Mouse (Mus musculus): ENCODE results near the gene Nt5e. TPM values are rescaled to one million over a fixed set of nuclear protein-coding genes. Genes with fewer than 3 reads are reported as not detected.

Nt5e gene
- polyA plus RNA-seq, 1 experiment from 2014 or later: 1.6 TPM

DNA sequence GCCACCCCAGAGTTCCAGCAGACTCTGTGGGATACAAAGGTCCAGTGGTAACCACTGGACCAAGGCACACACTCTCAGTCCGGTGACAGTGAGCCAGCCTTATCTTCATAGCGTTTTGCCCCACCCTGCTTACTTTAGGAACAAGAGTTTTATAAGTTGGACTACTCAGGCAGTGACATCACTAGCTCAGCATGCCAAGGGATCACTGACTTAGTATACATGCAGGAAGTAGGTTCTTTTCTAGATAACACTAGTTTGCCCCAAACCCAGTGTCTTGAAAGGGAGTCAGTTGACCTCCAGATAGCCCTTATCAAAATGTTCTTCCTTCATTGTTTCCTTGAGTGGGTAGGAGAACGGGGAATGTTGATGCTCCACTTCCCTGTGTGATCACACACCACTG is 2.4 kb upstream of the Nt5e start:
- Histone ChIP-seq H3K27me3 (ENCODE audit: low read depth, poor library complexity, severe bottlenecking) (peaks cover 46% of the 10 kb centered on the region), H3K4me3 (no peak overlapping the region), H3K4me1 (peaks cover 19% of the 10 kb centered on the region), H3K36me3 (no peaks in the 10 kb centered on the region), H3K9me3 (replicated peaks) (no peaks in the 10 kb centered on the region), H3K27ac (no peak overlapping the region)
- WGBS: 93% methylated on average over 3 of the region's 3 CpGs
- DNase-seq (ENCODE audit: low spot score): no peak

DNA sequence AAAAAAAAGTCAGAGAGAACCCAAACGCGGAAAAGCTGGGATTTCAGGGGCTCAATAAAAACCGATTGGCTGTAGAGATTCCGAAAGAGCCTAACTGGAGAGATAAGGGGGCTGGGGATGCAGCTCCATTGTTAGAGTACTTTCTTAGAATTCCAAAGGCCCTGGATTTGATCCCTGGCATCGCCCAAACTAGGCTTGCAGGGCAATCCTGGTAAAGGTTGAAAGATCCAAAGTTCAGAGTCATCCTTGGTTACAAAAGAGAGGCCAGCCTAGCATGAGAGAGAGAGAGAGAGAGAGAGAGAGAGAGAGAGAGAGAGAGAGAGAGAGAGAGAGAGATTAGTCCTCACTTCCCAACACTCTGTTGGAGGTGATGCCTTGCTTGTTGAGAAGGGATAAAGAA is 1.7 kb downstream of the Nt5e start:
- Histone ChIP-seq H3K9me3 (replicated peaks) (no peaks in the 10 kb centered on the region), H3K27ac (no peak overlapping the region), H3K27me3 (ENCODE audit: low read depth, poor library complexity, severe bottlenecking) (peaks cover 64% of the 10 kb centered on the region), H3K4me3 (no peak overlapping the region), H3K4me1 (peaks cover 26% of the 10 kb centered on the region), H3K36me3 (no peaks in the 10 kb centered on the region)
- no peak for DNase-seq (ENCODE audit: low spot score)
- WGBS: 17% methylated on average over 5 of the region's 5 CpGs

DNA sequence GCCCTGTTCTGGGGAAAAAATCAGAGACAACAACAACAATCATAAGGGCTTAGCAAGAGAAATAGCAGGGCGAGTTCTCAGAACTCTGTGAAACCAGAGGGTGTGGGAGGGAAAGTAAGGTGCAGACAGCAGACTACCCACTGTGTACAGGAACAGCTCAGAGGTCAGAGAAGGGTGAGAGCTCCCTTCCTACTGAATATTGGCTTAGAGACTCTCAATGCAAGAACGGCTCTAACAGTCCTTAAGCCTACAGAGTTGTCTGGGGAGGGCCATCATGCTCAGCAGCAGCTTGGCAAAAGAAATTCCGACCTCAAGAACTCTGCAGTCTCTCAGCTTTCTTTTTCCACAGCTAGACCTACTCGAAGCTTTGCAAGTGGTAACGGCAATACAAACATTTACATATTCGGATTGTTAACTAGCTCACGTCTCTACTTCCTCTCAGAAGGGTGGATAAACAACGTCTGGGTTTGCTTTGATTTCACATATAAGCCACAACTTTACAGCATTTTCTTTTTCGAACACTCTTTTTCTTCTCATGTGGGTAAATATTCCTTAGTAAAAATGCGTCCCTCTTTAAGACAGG is 2.3 kb downstream of the Nt5e start:
- Histone ChIP-seq H3K27ac (no peak overlapping the region), H3K4me1 (peaks cover 26% of the 10 kb centered on the region), H3K36me3 (no peaks in the 10 kb centered on the region), H3K9me3 (replicated peaks) (no peaks in the 10 kb centered on the region), H3K4me3 (no peak overlapping the region), H3K27me3 (ENCODE audit: low read depth, poor library complexity, severe bottlenecking) (peaks cover 64% of the 10 kb centered on the region)
- DNase-seq (ENCODE audit: low spot score): no peak
- WGBS: 34% methylated on average over 10 of the region's 10 CpGs

DNA sequence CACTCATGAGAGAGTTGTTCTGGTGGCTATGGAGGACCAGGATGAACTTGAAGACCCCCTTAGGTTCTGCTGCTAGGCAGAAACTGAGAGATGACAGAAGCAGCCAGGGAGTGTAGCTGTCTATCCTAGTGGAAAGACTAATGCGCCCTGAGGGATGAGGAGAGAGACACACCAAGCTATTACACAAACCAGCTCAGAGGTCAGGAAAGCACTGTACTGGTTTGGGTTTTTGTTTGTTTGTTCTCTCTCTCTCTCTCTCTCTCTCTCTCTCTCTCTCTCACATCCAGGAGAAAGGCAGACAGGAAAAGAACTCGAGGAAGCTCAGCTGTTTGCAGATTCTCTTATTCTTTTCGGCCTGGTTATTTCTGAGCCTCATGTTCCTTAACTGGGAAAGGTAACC is 3.3 kb downstream of the Nt5e start:
- H3K9me3 ChIP-seq (replicated peaks): no peaks in the 10 kb centered on the region
- no peak overlapping the region for H3K4me3 ChIP-seq
- peaks cover 60% of the 10 kb centered on the region for H3K27me3 ChIP-seq (ENCODE audit: low read depth, poor library complexity, severe bottlenecking)
- no peak overlapping the region for H3K27ac ChIP-seq
- 84% methylated on average over 3 of the region's 3 CpGs for WGBS
- H3K4me1 ChIP-seq: peaks cover 26% of the 10 kb centered on the region
- no peaks in the 10 kb centered on the region for H3K36me3 ChIP-seq
- no peak for DNase-seq (ENCODE audit: low spot score)

DNA sequence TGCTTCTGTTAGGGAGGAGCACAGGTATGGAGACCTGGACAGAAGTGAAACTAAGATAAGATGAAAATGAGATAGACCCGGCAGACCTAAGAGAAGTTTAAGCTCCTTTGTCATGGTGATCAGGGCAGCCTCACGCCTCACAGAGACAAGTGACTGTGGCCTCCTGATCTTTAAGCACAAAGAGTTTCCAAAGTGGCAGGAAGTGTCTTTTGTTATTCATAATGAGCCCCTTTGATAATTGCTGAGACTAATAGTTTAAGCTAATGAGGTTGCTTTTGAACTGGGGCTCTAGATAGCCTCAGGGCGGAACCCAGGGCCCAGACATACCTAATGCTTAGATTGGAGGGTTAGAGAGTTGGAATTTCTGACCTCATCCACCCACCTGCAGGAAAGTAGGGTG is 5.5 kb downstream of the Nt5e start:
- no peak overlapping the region for H3K27ac ChIP-seq
- no peak for DNase-seq (ENCODE audit: low spot score)
- 31% methylated on average over 3 of the region's 3 CpGs for WGBS
- H3K9me3 ChIP-seq (replicated peaks): no peaks in the 10 kb centered on the region
- no peaks in the 10 kb centered on the region for H3K36me3 ChIP-seq
- H3K4me1 ChIP-seq: peaks cover 19% of the 10 kb centered on the region
- H3K4me3 ChIP-seq: no peak overlapping the region
- H3K27me3 ChIP-seq (ENCODE audit: low read depth, poor library complexity, severe bottlenecking): peaks cover 40% of the 10 kb centered on the region

DNA sequence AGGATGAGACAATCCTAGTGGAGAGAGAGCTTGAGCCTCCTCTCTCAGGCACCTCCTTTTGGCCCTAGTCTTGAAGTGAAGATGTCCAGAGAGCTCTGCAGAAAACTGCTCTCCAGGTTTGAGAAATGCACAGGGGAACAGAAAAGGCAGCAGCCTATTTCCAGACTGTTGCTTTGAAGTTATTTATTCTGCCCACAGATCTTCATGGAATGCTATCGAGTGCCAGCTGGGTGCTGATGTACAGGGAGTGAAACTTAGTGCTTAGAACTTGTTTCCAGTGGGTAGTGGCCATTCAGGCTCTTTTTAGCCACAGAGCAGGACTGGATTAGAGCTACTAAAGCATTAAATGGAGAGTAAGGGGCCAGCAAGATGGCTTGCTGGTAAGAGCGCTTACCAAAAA is 8.8 kb downstream of the Nt5e start:
- Histone ChIP-seq H3K36me3 (no peaks in the 10 kb centered on the region), H3K27me3 (ENCODE audit: low read depth, poor library complexity, severe bottlenecking) (peaks cover 6% of the 10 kb centered on the region; the same call in 1 of the 2 replicates), H3K4me3 (no peak overlapping the region), H3K27ac (no peak overlapping the region), H3K9me3 (replicated peaks) (no peaks in the 10 kb centered on the region), H3K4me1 (peaks cover 8% of the 10 kb centered on the region)
- 88% methylated on average over 1 of the region's 2 CpGs for WGBS
- no peak for DNase-seq (ENCODE audit: low spot score)

DNA sequence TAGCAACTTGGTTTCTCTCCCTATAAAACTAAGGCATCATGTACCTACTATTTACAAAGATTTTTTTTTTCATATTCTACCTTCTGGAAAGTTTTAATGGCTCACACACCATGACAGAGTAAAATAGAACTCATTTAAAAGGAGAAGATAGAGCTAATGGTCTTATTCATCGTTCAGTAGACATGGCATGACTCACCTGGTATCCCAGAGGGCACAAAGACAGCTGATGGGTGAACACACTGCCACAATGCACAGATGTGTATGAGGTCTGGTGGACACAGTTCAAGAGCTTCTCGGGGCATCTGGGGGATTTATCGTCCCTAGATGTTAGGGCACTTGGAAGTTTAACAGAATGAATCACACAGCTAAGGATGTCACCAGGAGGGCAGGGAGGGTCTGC is 13.8 kb downstream of the Nt5e start:
- Histone ChIP-seq H3K4me1 (no peaks in the 10 kb centered on the region), H3K27ac (no peak overlapping the region), H3K36me3 (no peaks in the 10 kb centered on the region), H3K27me3 (ENCODE audit: low read depth, poor library complexity, severe bottlenecking) (no peaks in the 10 kb centered on the region), H3K9me3 (replicated peaks) (no peaks in the 10 kb centered on the region), H3K4me3 (no peak overlapping the region)
- no peak for DNase-seq (ENCODE audit: low spot score)
- 88% methylated on average over 3 of the region's 3 CpGs for WGBS

DNA sequence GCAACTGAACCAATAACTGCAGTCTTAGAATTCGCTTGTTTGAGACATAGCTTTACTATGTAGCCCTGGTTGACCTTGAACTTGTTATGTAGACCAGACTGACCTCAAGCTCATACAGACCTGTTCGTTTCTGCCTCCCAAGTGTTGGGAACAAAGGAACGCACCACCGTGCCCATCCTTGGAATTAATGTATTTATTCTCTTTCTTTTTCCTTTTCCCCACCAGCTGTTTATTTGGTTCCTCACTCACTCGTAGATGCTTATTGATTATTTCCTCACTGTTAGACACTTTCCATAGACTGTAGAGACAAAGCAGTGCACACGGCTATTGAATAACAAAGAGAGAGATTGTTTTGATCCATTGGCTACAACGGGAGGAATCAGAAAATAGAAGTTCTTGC is 15.2 kb downstream of the Nt5e start:
- DNase-seq (ENCODE audit: low spot score): no peak
- no peaks in the 10 kb centered on the region for H3K4me1 ChIP-seq
- no peak overlapping the region for H3K27ac ChIP-seq
- no peaks in the 10 kb centered on the region for H3K36me3 ChIP-seq
- no peaks in the 10 kb centered on the region for H3K27me3 ChIP-seq (ENCODE audit: low read depth, poor library complexity, severe bottlenecking)
- H3K9me3 ChIP-seq (replicated peaks): no peaks in the 10 kb centered on the region
- H3K4me3 ChIP-seq: no peak overlapping the region
- 88% methylated on average over 7 of the region's 7 CpGs for WGBS

DNA sequence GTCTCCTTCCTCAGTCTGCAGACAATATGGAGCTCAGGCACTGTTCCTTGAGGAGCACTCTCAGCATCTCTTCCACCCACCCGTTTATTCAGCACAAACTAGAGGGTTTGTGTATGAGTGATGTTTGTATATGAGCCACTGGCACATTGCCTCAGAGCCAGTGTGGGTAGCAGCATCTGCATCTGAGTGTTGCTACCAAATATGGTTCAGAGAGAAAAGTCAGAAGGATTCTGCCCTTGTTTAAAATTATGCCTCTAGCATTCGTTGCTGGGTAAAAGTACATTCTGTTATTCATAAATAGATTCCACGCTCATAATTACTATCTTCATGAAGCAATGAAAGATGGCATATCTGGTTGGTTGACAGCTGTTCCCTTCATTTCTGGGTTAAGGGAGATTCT is 15.7 kb downstream of the Nt5e start:
- 91% methylated on average over 3 of the region's 3 CpGs for WGBS
- Histone ChIP-seq H3K36me3 (no peaks in the 10 kb centered on the region), H3K9me3 (replicated peaks) (no peaks in the 10 kb centered on the region), H3K4me1 (no peaks in the 10 kb centered on the region), H3K4me3 (no peak overlapping the region), H3K27ac (no peak overlapping the region), H3K27me3 (ENCODE audit: low read depth, poor library complexity, severe bottlenecking) (no peaks in the 10 kb centered on the region)
- no peak for DNase-seq (ENCODE audit: low spot score)

DNA sequence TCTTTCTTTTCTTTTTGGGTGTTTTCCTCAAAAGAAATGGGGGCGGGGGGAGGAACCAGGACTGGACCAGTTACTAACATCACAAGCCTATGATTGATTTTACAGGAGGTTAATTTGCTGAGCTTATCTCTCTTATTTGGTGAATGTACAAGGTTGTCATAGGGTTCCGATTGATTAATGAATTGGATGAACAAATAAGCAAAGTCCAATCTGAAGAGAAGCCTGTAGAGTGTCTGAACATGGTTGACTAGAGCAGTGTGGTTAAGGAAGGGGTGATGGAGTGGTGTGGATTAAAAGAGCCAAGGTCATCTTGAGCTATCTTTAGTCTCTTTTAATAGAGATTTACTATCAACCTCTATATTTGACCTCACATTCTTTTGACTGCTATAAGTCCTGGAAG is 17.4 kb downstream of the Nt5e start:
- 93% methylated on average over 2 of the region's 2 CpGs for WGBS
- no peak for DNase-seq (ENCODE audit: low spot score)
- no peak overlapping the region for H3K4me3 ChIP-seq
- no peaks in the 10 kb centered on the region for H3K27me3 ChIP-seq (ENCODE audit: low read depth, poor library complexity, severe bottlenecking)
- H3K4me1 ChIP-seq: no peaks in the 10 kb centered on the region
- no peaks in the 10 kb centered on the region for H3K36me3 ChIP-seq
- no peak overlapping the region for H3K27ac ChIP-seq
- no peaks in the 10 kb centered on the region for H3K9me3 ChIP-seq (replicated peaks)

DNA sequence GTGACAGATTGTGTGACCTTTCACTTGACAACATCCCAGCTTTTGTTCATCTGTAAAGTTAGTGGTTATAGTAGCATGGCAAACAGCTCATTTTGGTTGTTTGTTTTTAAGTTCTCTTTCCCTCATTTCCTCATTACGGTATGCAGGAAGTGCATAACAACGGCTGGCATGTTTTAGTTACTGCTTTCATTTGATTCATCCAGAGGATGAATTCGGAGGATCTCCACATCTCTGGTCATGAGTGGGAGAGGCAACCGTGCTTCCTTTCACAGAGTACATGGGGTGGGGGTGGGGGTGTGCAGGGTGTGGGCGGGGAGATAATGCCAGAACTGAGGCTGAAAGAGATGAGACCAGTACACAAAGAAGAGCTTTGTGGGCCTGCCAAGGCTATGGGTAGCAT is 19.9 kb downstream of the Nt5e start:
- DNase-seq (ENCODE audit: low spot score): no peak
- no peaks in the 10 kb centered on the region for H3K9me3 ChIP-seq (replicated peaks)
- no peaks in the 10 kb centered on the region for H3K4me1 ChIP-seq
- H3K4me3 ChIP-seq: no peak overlapping the region
- 88% methylated on average over 5 of the region's 5 CpGs for WGBS
- H3K36me3 ChIP-seq: no peaks in the 10 kb centered on the region
- no peaks in the 10 kb centered on the region for H3K27me3 ChIP-seq (ENCODE audit: low read depth, poor library complexity, severe bottlenecking)
- no peak overlapping the region for H3K27ac ChIP-seq

DNA sequence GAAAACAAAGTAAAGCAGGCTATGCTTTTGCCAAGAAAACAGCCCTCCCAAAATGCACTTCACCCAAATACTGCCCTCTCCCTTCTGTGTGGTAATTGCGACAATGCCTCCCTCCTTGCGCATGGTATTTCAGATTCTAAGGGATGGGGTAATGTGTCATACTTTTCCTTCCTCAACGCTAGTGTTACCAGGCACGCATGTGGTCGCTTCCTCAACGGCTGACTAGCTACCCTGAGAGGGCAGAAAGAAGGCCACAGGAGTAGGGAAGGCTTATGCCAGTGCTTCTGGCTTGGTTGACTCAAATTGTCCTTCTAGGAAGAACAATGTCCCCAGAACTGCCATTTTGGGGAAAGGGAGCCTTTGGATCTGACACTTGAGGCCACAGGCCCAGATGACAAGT is 21.6 kb downstream of the Nt5e start:
- Histone ChIP-seq H3K36me3 (no peaks in the 10 kb centered on the region), H3K27me3 (ENCODE audit: low read depth, poor library complexity, severe bottlenecking) (no peaks in the 10 kb centered on the region), H3K4me3 (no peak overlapping the region), H3K9me3 (replicated peaks) (no peaks in the 10 kb centered on the region), H3K4me1 (no peaks in the 10 kb centered on the region), H3K27ac (no peak overlapping the region)
- DNase-seq (ENCODE audit: low spot score): no peak
- 93% methylated on average over 6 of the region's 6 CpGs for WGBS

DNA sequence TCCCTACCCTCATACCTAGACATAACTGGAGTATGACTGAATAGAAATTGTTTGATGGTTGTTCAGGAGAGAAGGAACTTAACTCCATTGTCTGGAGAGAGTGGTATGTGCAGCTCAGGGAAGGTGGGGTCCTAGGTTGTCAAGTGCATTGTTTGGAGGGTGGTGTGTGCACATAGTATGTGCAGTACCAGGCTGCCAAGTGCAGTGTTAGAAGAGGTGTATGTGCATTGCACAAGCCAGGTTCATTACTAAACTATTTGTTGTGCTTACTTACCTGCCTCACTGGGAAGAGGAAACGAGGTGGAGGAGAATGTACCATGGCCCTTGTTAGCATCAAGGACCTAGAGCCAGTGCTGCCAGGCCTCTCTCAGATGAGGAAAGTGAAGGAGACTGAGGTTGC is 23.3 kb downstream of the Nt5e start:
- H3K9me3 ChIP-seq (replicated peaks): no peaks in the 10 kb centered on the region
- H3K36me3 ChIP-seq: no peaks in the 10 kb centered on the region
- no peak for DNase-seq (ENCODE audit: low spot score)
- H3K27me3 ChIP-seq (ENCODE audit: low read depth, poor library complexity, severe bottlenecking): no peaks in the 10 kb centered on the region
- no peak overlapping the region for H3K27ac ChIP-seq
- no peak overlapping the region for H3K4me3 ChIP-seq
- 66% methylated on average over 1 of the region's 1 CpGs for WGBS
- H3K4me1 ChIP-seq: no peaks in the 10 kb centered on the region

DNA sequence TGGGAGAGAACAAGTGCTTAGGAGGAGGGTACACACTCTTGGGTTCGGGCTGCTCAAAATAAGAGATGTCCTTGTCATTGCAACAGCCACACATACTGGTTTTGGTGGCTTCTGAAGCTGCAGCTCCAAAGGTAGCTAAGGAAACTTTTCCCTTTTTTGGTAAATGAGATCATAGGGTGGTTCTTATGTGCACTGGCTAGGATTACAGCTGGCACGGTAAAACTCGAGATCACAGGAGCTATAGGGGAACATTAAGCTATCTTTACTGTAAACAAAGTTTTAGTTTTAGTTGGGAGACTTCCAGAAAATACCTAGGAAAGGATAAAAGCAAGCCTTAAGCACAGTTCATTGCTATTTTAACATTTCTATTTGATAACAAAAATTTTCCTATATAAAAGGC is 24.2 kb downstream of the Nt5e start:
- 82% methylated on average over 3 of the region's 3 CpGs for WGBS
- DNase-seq (ENCODE audit: low spot score): no peak

More for the DNA sequence above, 24.2 kb downstream of the Nt5e start:
- Histone ChIP-seq H3K4me3 (no peak overlapping the region), H3K27ac (no peak overlapping the region), H3K4me1 (no peaks in the 10 kb centered on the region), H3K9me3 (replicated peaks) (no peaks in the 10 kb centered on the region), H3K36me3 (no peaks in the 10 kb centered on the region), H3K27me3 (ENCODE audit: low read depth, poor library complexity, severe bottlenecking) (no peaks in the 10 kb centered on the region)

Measured in limb, embryonic 10.5 days (tissue).